Mouse (Mus musculus) bone marrow macrophage, adult 2 months (primary cell): ENCODE data around the gene Fam49a.

Experiments
- CTCF ChIP-seq: IDR thresholded peaks from 2 replicates; pipeline ENCODE4 v1.5.1; 2012; ENCODE audit warnings: low read depth, mild to moderate bottlenecking, low read length, moderate library complexity
- POLR2A ChIP-seq: IDR thresholded peaks from 2 replicates; pipeline ENCODE4 v1.6.1; 2012; ENCODE audit warnings: mild to moderate bottlenecking, low read depth, low read length, borderline replicate concordance

GRCm38 (mm10) chr12:12401504-12401903 is 139.6 kb downstream of the Fam49a start:
- TF ChIP-seq CTCF = no peak
- no peak for TF ChIP-seq POLR2A
